Mouse (Mus musculus) layer of hippocampus, postnatal 10 days (tissue): Measurements from ENCODE around the gene Tmem139. TPM values are rescaled to one million over a fixed set of nuclear protein-coding genes. Genes with fewer than 3 reads are reported as not detected.

ENCODE experiments used
- DNase-seq, 2 experiments: peaks; one replicate each; pipeline ENCODE4 v3.0.0; 2021; ENCODE audit warnings: low spot score in 2 of 2
- long read RNA-seq: library from polyadenylated mRNA; stranded (forward); transcript quantifications from one replicate; pipeline ENCODE4 v2.0.0, GENCODE M21; 2023
- total RNA-seq, 2 experiments: library from RNA; stranded (reverse); gene quantifications; 2 replicates each; pipeline ENCODE4 v1.2.3; 2021

Tmem139 gene
- not detected for total RNA-seq
- long read RNA-seq: 0 reads

GRCm38 (mm10) chr6:42261524-42262170 lies at the start of gene Tmem139:
Gene Tmem139, plus strand, starts transcription at chr6:42261970.
- DNase-seq: no peak

- no peak for DNase-seq
Observed at GRCm38 (mm10) chr6:42215028-42215427, 46.7 kb upstream of the Tmem139 start, which contains the start of gene Tas2r144. Gene Tas2r144, plus strand, starts transcription at chr6:42215328.

GRCm38 (mm10) chr6:42222286-42222685 lies 39.5 kb upstream of the Tmem139 start:
- no peak for DNase-seq

GRCm38 (mm10) chr6:42225046-42225445 lies 36.7 kb upstream of the Tmem139 start:
- no peak for DNase-seq

GRCm38 (mm10) chr6:42227240-42228101 lies 34.3 kb upstream of the Tmem139 start:
- peak; percentile 77 for DNase-seq

GRCm38 (mm10) chr6:42229610-42230009 lies 32.2 kb upstream of the Tmem139 start:
- DNase-seq: no peak

GRCm38 (mm10) chr6:42231191-42231590 lies 30.6 kb upstream of the Tmem139 start:
- no peak for DNase-seq

- no peak for DNase-seq
Observed at GRCm38 (mm10) chr6:42237276-42237805, 24.4 kb upstream of the Tmem139 start.

GRCm38 (mm10) chr6:42241311-42242045 lies 20.3 kb upstream of the Tmem139 start:
- DNase-seq: no peak

GRCm38 (mm10) chr6:42245711-42246353 lies 15.9 kb upstream of the Tmem139 start, which contains the start of gene Gstk1:
Gene Gstk1, plus strand, starts transcription at chr6:42245935.
- DNase-seq: peak; percentile 56 to 64

- DNase-seq: no peak
Observed at GRCm38 (mm10) chr6:42247173-42247572, 14.6 kb upstream of the Tmem139 start.

- DNase-seq: no peak
Observed at GRCm38 (mm10) chr6:42247981-42248380, 13.8 kb upstream of the Tmem139 start.

- DNase-seq: no peak
Observed at GRCm38 (mm10) chr6:42251791-42252190, 10.0 kb upstream of the Tmem139 start.

GRCm38 (mm10) chr6:42253103-42253502 lies 8.7 kb upstream of the Tmem139 start:
- no peak for DNase-seq

GRCm38 (mm10) chr6:42257303-42257863 lies 4.4 kb upstream of the Tmem139 start:
- peak; percentile 51 to 64 for DNase-seq

- DNase-seq: no peak
Observed at GRCm38 (mm10) chr6:42260430-42260829, 1.3 kb upstream of the Tmem139 start.

GRCm38 (mm10) chr6:42264626-42265312 lies 3.0 kb downstream of the Tmem139 start, which contains the start of gene Casp2:
Gene Casp2, plus strand, starts transcription at chr6:42264985.
- DNase-seq: peak; percentile 98 to 99

GRCm38 (mm10) chr6:42265391-42266330 lies 3.9 kb downstream of the Tmem139 start:
- no peak for DNase-seq

GRCm38 (mm10) chr6:42270817-42271216 lies 9.0 kb downstream of the Tmem139 start:
- DNase-seq: no peak
